Mouse (Mus musculus) megakaryocyte progenitor cell, adult 5-6 weeks (primary cell): Measurements from ENCODE around the gene Icam5. TPM values are rescaled to one million over a fixed set of nuclear protein-coding genes. Genes with fewer than 3 reads are reported as not detected.
A peak's percentile ranks its signal among the peaks of the same experiment; 100 is the strongest.
"Not testable (repeated sequence)": the region's sequence is repeated elsewhere in the genome, so short reads cannot be mapped to it uniquely, and the experiment has no call there.

Source experiments
- ATAC-seq: replicated peaks from 2 replicates; pipeline ENCODE4 v1.8.0; 2016; ENCODE audit warnings: mild to moderate bottlenecking, moderate TSS enrichment, inconsistent platforms; ENCODE audit not compliant: poor library complexity
- total RNA-seq, 2 experiments: library from RNA; stranded (forward) in 1 of 2; stranded (reverse) in 1 of 2; fragments of 157-497, 149-512 nt in 1 of 2; fragments of 200-1000 nt in 1 of 2; gene quantifications; 2 replicates each; pipeline versions ENCODE4 v1.2.3 to v1.2.4; 2015 to 2017

Gene Icam5
- not detected in 2 replicates for total RNA-seq (2015)
- total RNA-seq (2017): 0.21 and 0.24 TPM in 2 replicates

DNA sequence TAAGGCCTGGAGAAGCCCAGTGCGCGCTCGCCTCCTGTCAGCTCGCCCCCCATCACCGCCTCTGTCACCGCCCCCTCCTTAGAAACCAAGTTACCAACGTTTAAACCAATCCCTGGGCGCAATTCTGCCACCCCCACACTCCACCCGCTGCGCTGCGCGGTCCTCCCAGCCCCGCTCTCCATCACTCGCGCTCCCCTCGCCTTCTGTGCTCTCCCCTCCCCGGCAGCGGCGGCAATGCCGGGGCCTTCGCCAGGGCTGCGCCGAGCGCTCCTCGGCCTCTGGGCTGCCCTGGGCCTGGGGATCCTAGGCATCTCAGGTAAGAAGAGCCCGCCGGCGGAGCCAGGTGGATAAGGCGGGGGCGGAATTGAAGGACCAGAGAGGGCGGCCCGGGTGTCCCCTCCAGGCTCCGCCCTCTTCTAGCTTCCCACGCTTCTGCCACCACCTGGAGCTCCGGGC lies at the start of gene Icam5:
TSS of gene Icam5 (plus strand) at position 178 of the 456 bp plus-strand sequence.
- no peak for ATAC-seq

DNA sequence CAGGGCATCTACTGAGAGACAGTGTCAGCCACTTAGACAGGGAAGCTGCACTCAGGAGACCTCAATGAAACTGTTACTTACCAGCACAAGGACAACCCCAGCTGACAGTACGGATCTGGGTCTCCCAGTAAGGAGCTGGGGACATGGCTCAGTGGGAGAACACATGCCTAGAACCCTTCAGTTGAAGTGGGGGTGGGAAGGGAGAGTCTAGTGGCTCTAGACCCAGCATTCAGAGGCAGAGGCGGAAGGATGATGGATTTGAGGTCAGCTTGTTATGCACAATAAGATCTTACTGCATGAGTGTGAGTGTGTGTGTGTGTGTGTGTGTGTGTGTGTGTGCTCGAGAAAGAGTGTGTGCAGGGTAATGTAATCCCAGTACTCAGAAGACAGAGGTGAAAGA lies 49.7 kb upstream of the Icam5 start:
- ATAC-seq: no peak

DNA sequence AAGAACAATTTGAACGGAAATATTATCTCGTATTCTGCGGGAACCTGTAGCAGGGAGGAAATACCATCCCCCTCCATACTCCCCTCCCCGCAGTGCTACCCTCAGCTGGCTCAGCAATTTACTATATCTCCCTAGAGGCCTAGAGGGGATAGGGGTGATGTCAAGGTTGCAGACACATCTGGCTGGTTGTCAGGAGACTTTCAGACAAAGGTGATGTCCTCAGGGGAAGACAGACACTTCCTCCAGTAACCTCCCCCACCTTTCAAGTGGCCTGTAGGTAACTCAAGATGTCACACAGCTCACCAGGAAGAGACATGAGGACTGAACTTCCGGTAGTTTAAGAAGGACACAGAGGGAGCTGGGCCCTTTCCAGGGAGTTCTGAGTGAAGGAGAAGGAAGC lies 48.7 kb upstream of the Icam5 start:
- no peak for ATAC-seq

DNA sequence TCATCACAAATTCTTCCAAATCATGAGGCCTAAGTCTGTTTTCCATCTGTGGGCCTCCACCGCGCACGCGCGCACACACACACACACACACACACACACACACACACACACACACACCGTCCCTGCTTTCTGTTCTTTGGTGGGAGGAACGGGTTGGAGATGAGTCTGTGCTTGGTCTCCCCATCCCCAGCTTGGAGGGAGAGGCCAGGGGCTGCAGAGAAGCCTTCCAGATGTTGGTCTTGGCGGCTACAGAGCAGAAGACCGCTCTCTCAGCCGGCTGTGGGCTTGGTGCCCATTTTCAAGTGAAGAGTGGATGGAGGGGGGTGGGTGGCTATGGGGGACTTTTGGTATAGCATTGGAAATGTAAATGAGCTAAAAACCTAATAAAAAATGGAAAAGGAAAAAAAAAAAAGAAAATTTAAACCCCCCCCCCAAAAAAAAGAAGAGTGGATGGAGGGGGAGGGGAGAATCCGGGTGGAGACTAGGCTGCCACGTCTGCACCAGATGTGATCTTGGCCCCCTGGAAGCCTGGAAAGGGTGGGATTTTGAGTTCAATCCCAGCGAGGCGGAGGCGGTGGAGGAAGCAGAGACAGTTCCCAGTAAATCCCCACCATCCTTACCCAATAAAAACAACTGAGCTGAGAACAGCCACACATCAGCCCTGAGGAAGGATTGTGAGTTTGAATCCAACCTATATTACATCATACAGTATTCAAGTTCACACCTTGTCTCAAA lies 44.8 kb upstream of the Icam5 start:
- no peak for ATAC-seq

DNA sequence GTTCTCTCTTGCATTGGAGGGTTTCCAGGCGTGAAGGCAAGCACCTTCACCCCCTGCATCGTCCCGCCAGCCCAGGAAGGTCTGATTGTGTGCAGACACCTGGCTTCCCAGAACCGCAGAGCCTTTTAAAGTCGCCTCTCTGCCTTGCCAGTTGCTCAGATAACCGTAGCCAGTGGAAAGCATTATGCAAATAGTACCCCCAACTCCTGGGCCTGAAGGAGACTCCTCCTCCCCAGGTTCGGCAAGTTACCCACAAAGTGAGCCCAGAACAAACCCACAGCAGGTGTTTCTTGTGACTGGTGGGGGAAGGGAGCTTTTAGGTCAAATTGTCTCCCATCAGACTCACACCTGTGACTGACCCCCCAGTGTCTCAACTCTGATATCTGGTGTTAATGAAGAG lies 43.9 kb upstream of the Icam5 start:
- ATAC-seq: no peak

DNA sequence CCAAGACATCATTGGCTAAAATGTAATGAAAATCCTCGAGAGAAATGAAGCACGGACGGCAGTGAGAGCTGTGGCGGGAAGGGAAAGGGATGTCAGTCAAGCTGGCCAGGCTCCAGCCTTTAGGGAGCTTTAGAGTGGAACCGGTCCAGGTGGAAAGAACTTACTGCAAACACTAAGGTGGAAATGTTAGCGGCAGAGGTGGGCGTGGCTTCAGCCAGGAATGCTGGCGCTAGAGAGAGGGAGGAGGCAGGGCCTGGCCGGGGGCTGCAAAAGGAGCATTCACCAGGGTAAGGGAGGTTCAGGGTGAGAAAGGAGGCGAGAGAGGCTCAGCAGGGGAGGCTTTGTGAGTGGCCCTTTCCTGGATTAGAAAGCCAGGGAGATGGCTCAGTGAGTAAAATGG lies 41.0 kb upstream of the Icam5 start:
- no peak for ATAC-seq

DNA sequence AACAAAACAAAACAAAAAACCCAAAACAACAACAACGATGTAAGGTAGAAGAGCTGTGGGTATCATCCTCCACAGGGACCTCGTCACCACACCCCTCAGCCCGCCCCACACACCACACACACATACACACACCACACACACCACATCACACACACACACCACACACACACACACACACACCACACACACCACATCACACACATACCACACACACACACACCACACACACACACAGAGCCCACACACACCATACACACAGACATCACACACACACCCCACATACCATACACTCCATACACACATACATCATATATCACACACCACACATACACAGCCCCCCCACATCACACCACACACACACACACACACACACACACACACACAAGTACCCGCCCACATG lies 40.3 kb upstream of the Icam5 start:
- no peak for ATAC-seq

DNA sequence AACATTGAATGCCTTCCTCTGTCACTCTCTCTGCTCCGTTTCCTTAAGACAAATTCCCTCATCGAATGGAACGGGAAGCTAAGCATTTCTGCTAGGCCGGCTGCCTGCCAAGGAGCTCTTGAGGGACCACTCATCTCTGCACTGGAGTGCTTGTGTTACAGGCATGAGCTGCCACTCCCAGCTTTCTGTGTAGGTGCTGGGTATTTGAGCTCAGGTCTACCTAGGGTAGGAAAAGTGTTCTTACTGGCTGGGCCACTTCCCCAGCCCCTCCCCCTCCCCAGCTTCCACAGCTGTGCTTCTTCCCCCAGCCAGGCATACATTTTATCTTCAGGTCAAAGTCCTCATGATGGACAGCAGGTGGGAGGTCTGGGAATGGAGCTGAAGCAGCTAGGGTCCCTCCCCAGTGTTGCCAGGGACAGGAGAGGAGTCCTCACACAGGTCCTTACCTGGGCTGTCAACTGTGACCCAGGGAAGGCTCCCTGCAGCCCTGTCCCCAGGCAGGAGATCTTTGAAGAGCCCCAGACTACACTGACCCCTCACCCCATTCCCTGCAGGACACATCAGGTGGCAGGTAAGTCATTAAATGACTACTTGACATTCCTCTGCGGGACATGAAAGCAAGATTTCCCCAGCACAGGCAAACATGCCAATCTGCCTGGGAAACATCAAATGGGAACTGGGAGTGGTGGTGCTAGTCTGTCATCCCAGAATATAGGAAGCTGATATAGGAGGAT lies 38.5 kb upstream of the Icam5 start:
- ATAC-seq: no peak

DNA sequence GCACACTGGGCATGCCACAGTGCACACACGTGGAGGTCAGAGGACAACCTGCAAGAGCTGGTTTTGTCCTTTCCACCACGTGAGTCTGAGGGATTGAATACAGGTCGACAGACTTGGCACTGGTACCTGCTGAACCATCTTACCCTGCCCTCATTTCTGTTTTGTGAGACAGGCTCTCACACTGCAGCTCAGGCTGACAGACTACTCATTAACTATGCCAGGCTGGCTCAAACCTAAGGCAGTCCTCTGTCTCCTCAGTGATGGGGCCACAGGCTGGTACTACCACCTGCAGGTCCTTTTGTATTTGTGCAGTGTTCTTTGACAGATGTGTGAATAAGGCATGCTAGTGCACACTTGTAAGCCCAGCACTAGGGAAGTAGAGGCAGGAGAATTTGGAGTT lies 36.8 kb upstream of the Icam5 start:
- ATAC-seq: no peak

DNA sequence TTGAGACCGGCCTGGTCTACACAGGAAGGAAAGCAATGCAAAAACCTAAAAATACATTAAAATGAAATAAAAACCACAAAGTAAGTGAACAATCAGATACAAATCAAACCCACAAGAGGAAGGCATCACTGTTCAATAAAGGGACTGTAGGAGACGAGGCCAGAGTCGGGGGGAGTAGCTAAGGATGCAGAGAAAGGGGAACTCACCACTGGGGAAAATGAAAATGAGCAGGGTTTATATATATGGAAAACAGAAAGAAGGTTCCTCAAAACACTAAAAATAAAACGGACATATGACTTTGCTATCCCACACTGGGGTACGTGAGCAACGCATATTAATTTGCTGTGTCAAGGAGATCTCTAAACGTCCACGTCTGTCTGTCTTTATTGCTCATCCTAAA lies 34.8 kb upstream of the Icam5 start:
- peak; percentile 72 for ATAC-seq

DNA sequence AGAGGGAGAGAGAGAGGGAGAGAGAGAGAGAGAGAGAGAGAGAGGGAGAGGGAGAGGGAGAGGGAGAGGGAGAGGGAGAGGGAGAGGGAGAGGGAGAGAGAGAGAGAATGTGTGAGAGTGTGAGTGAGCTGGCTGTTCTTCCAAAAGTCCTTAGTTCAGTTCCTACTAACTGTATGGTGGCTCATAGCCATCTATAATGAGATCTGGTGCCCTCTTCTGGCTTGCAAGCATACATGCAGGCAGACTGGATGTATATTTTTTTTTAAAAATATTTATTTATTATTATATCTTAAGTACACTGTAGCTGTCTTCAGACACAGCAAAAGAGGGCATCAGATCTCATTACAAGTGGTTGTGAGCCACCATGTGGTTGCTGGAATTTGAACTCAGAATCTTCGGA lies 33.5 kb upstream of the Icam5 start:
- ATAC-seq: 0 out of 2 replicates have a peak, but pooled peaks have one; percentile 15

DNA sequence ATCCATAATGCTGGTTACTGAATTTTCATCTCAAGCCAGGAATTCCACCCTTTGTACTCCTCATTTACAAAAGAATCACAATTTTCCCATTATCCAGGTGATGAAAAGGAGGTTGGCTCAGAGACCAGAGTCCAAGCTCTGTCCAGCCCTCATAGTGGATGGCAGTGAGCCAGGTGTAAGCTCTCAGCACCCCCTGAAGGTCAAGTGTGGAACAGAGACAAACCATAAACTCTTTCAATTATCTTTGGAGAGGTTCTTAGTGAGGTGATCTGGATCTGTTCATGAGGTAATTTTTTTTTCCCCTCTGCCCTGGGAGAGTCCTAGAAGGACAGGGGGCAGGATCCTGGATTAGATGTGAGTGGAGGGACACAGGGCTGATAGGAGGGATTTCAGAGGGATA lies 31.1 kb upstream of the Icam5 start:
- ATAC-seq: no peak; the same call in 1 of the 2 replicates

DNA sequence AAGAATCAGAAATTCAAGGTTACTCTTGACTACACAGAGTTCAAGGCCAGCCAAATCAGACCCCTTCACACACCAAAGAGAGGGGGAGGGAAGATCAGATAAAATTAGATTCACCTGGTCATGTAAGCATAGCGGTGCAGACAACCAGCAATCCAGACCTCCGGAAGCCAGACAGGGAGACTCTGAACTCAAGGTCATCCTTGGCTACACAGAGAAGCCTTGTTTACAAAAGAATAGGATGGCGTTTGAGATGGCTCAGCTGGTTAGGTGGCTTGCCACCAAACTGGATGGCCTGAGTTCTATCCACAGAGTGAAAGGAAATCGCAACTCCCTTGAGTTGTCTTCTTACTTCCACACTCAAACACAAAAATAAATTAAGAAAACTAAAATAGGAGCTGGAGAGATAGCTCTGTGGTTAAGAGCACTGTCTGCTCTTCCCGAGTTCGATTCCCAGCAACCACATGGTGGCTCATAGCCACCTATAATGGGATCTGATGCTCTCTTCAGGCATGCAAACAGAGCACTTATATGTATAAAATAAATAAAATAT lies 30.1 kb upstream of the Icam5 start:
- ATAC-seq: no peak

DNA sequence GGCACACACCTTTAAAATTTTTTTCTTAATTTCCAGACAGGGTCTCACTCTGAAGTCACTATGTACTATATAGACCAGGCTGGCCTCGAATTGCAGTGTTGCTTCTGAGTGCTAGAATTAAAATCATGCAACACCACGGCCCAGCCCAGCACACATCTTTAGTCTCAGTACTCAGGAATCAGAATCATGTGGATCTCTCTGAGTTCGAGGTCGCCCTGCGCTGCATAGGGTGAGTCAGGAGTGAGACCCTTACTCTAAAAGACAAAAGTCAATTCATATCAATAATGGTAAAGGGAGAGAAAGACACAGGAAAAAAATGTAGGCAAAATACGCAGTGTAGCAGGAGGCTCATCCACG lies 29.6 kb upstream of the Icam5 start:
- ATAC-seq: no peak

DNA sequence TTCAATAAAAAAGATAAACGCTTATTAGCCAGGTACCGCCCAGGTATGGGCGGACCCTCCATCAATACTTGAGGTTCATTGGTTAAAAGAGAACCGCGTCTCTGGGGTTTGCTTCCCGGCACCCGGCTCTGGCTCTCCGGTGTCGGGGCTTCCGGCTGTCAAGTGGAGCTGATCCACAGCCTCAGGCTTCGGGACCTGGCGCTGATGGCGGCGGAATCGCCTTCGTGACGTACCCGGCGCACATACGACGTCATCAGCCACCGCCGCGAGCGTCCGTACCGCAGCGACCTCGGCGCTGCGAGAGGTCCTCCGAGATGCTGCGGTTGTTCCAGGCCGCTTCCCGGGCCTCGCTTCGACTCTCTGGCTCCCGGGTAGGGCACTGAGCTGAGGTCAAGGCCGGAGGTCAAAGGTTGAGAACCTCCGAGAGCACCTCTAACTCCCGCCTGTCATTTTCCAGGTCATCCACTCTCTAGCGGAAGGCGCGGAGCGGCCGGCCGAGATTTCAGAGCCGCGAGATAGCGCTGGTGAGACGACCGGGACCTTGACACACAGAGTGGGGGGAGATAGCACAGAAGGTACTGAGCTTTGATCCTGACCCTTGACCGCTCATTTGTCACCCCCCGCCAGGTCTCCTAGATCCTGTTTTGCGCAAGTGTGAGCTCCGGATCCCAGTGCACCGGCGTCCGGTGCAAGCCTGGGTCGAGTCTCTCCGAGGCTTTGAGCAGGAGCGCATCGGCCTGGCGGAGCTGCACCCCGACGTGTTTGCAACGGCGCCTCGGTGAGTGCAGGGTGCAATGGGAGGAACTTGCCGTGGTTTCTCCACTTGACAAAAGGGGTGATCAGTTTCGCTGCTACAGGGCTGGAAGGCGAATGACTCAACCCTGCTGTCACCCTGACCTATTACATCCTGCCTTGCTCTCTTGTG lies 29.0 kb upstream of the Icam5 start, which contains the start of gene Mrpl4:
TSS of gene Mrpl4 (plus strand) at position 112 of the 925 bp plus-strand sequence.
- peak; percentile 94 for ATAC-seq

DNA sequence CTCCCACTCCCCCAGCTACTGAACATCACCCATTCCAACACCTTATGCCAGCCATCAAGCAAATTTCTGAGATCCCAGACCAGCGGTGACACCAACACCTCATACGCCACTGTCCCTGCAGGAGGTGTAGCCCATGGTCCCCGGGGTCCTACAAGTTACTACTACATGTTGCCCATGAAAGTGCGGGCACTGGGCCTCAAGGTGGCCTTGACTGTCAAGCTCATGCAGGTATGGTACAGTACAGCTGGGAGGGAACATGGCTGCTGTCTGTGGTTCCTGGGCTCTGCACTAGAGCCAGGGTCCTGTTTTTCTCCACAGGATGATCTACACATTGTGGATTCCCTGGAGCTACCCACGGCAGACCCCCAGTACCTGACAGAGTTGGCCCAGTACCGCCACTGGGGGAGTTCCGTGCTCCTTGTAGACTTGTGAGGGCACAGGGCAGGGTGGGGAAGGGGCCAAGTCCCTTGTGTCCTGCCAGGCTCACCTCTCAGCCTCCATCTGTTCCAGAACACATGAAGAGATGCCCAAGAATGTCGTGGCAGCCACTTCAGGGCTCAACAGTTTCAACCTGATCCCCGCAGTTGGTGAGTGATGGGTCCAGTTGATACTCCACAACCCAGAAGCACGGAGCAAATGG lies 24.4 kb upstream of the Icam5 start:
- ATAC-seq: no peak

DNA sequence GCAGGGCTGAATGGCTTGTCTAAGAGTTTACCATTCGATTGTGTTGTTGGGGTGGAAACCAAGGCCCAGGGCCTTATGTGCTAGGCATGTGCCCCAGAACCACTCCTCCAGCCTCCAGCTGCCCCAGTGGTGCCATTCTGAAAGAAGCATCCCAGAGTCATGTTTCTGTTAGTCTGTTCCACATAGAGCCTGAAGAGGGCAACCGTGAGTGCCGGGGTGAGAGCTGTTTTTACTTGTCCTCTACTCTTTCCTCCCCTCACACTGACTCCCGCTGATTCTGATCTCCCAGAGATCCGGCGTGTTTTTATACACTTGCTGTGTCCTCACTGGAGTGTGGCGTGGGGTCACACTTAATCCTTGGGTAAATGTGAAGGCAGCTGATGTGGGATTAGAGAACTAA lies 23.9 kb upstream of the Icam5 start:
- peak; percentile 38; the same call in 1 of the 2 replicates for ATAC-seq

DNA sequence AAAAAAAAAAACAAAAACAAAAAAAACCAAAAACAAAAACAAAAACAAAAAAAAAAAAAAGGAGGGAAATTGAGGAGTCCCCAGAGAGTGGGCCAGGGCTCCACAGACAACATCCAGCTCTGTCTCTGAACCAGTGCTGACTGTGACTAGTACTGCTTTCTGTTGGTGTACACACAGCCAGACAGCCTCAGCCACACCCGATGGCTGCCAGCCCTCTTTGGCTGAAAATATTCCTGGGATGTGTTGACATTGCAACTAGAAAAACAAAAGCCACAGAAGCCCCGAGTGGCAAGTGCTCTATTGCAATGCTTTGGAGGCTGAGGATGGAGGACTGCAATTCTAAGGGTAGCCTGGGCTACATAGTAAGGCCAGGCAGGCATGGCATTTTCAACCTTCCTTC lies 21.5 kb upstream of the Icam5 start:
- ATAC-seq: no peak

DNA sequence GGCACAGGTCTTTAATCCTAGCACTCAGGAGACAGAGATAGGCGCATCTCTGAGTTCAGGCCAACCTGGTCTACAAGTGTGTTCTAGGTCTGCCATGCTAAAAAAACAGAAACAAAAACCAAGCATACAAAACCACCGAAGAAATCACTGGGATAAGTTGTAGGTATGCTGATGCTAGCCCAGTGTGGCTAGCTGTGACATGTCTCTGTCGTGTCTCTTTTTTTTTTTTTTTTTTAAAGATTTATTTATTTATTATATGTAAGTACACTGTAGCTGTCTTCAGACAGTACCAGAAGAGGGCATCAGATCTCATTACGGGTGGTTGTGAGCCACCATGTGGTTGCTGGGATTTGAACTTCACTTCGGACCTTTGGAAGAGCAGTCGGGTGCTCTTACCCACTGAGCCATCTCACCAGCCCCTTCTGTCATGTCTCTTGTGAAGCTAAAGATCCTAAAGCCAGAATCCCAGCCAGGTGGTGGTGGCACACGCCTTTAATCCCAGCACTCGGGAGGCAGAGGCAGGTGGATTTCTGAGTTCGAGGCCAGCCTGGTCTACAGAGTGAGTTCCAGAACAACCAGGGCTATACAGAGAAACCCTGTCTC lies 20.8 kb upstream of the Icam5 start:
- ATAC-seq: not testable (repeated sequence)

DNA sequence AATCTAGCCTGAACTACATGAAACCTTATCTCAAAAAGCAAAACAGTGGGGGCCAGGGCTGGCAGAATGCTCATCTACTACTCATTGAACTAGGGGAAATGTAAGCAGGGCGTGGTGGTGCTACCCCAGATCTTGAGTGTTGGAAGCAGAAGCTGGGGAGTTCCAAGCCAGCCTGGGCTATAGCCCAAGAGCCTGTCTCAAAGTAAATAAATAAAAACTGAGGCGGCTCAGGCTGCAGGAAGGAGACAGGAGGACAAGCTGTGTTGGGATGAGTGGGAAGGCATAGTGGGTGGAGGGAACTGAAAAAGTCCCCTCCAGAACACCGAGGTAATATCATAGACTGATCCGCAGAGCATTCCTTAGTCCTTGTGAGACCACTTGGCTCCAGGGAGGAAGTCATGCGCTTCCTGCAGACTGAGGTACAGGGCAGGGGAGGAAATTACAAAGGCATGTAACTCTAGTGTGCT lies 20.0 kb upstream of the Icam5 start:
- ATAC-seq: 0 out of 2 replicates have a peak, but pooled peaks have one; percentile 7
